Mouse (Mus musculus): ENCODE results near the gene Smim14. TPM values are rescaled to one million over a fixed set of nuclear protein-coding genes. Genes with fewer than 3 reads are reported as not detected.

Smim14 gene
- total and polyA plus RNA-seq, 2 experiments from 2014 or later: 153 to 200 TPM

GRCm38 (mm10) chr5:65435363-65435805 is 101.6 kb downstream of the Smim14 start:
- Histone ChIP-seq H3K27ac (peak overlapping the region; percentile 86), H3K36me3 (ENCODE audit: insufficient read depth, low read length) (no peaks in the 10 kb centered on the region), H3K4me2 (ENCODE audit: low read depth, low read length) (peak overlapping the region; percentile 90), H3K9ac (replicated peaks; ENCODE audit: low read length) (peak overlapping the region; percentile 73), H3K9me3 (ENCODE audit: low read length) (no peaks in the 10 kb centered on the region), H3K4me1 (ENCODE audit: insufficient read depth, low read length) (no peaks in the 10 kb centered on the region), H3K27me3 (ENCODE audit: insufficient read depth, low read length) (no peaks in the 10 kb centered on the region), H3K4me3 (ENCODE audit: low read length) (peak overlapping the region; percentile 89)
- WGBS: under 1% methylated on average over 46 of the region's 47 CpGs
- DNase-seq (ENCODE audit: low spot score) (peak; percentile 61), ATAC-seq (no peak; the same call in 1 of the 2 replicates)
- TF ChIP-seq CTCF (IDR thresholded peaks at IDR 0.05; ENCODE audit: low read depth): no peak

GRCm38 (mm10) chr5:65434471-65435362 is 102.3 kb downstream of the Smim14 start:
- Histone ChIP-seq H3K9me3 (ENCODE audit: low read length) (no peaks in the 10 kb centered on the region), H3K4me1 (ENCODE audit: insufficient read depth, low read length) (no peaks in the 10 kb centered on the region), H3K36me3 (ENCODE audit: insufficient read depth, low read length) (no peaks in the 10 kb centered on the region), H3K9ac (replicated peaks; ENCODE audit: low read length) (peak overlapping the region; percentile 73), H3K4me3 (ENCODE audit: low read length) (peak overlapping the region; percentile 89), H3K27ac (peak overlapping the region; percentile 86), H3K27me3 (ENCODE audit: insufficient read depth, low read length) (no peaks in the 10 kb centered on the region), H3K4me2 (ENCODE audit: low read depth, low read length) (peak overlapping the region; percentile 90)
- TF ChIP-seq CTCF (IDR thresholded peaks at IDR 0.05; ENCODE audit: low read depth): peak; percentile 18; the same call in 1 of the 2 replicates
- WGBS: 3% methylated on average over 15 of the region's 15 CpGs
- ATAC-seq (peak; percentile 19; the same call in 1 of the 2 replicates), DNase-seq (ENCODE audit: low spot score) (peak; percentile 50)

- Histone ChIP-seq H3K4me3 (ENCODE audit: low read length) (no peak overlapping the region), H3K27ac (no peak overlapping the region), H3K4me1 (ENCODE audit: insufficient read depth, low read length) (no peaks in the 10 kb centered on the region), H3K27me3 (ENCODE audit: insufficient read depth, low read length) (no peaks in the 10 kb centered on the region), H3K36me3 (ENCODE audit: insufficient read depth, low read length) (peaks cover 6% of the 10 kb centered on the region; the same call in 1 of the 2 replicates), H3K9ac (replicated peaks; ENCODE audit: low read length) (no peak overlapping the region), H3K4me2 (ENCODE audit: low read depth, low read length) (no peak overlapping the region), H3K9me3 (ENCODE audit: low read length) (no peaks in the 10 kb centered on the region)
- DNase-seq (ENCODE audit: low spot score) (no peak), ATAC-seq (no peak)
- WGBS: 83% methylated on average over 5 of the region's 5 CpGs
- no peak for TF ChIP-seq CTCF (IDR thresholded peaks at IDR 0.05; ENCODE audit: low read depth)
Measured at GRCm38 (mm10) chr5:65429441-65429840, 107.5 kb downstream of the Smim14 start.

GRCm38 (mm10) chr5:65428321-65428720 is 108.7 kb downstream of the Smim14 start:
- H3K36me3 ChIP-seq (ENCODE audit: insufficient read depth, low read length): peaks cover 17% of the 10 kb centered on the region; the same call in 1 of the 2 replicates
- DNase-seq (ENCODE audit: low spot score) (no peak), ATAC-seq (no peak)
- H3K9ac ChIP-seq (replicated peaks; ENCODE audit: low read length): no peak overlapping the region
- H3K4me1 ChIP-seq (ENCODE audit: insufficient read depth, low read length): no peaks in the 10 kb centered on the region
- no peaks in the 10 kb centered on the region for H3K27me3 ChIP-seq (ENCODE audit: insufficient read depth, low read length)
- H3K27ac ChIP-seq: no peak overlapping the region
- H3K4me3 ChIP-seq (ENCODE audit: low read length): no peak overlapping the region
- H3K4me2 ChIP-seq (ENCODE audit: low read depth, low read length): no peak overlapping the region
- WGBS: 52% methylated on average over 4 of the region's 4 CpGs
- TF ChIP-seq CTCF (IDR thresholded peaks at IDR 0.05; ENCODE audit: low read depth): no peak
- H3K9me3 ChIP-seq (ENCODE audit: low read length): no peaks in the 10 kb centered on the region

- no peak for TF ChIP-seq CTCF (IDR thresholded peaks at IDR 0.05; ENCODE audit: low read depth)
- no peak for ATAC-seq
- no peak overlapping the region for H3K4me2 ChIP-seq (ENCODE audit: low read depth, low read length)
- H3K27me3 ChIP-seq (ENCODE audit: insufficient read depth, low read length): no peaks in the 10 kb centered on the region
- DNase-seq (ENCODE audit: low spot score): no peak
- peaks cover 39% of the 10 kb centered on the region for H3K36me3 ChIP-seq (ENCODE audit: insufficient read depth, low read length)
- no peak overlapping the region for H3K27ac ChIP-seq
- H3K9ac ChIP-seq (replicated peaks; ENCODE audit: low read length): no peak overlapping the region
- H3K4me3 ChIP-seq (ENCODE audit: low read length): no peak overlapping the region
- 88% methylated on average over 5 of the region's 5 CpGs for WGBS
- no peaks in the 10 kb centered on the region for H3K9me3 ChIP-seq (ENCODE audit: low read length)
- no peaks in the 10 kb centered on the region for H3K4me1 ChIP-seq (ENCODE audit: insufficient read depth, low read length)
Measured at GRCm38 (mm10) chr5:65425251-65425650, 111.7 kb downstream of the Smim14 start.

GRCm38 (mm10) chr5:65424215-65424614 is 112.8 kb downstream of the Smim14 start:
- ATAC-seq (no peak), DNase-seq (ENCODE audit: low spot score) (no peak)
- no peak for TF ChIP-seq CTCF (IDR thresholded peaks at IDR 0.05; ENCODE audit: low read depth)
- H3K9ac ChIP-seq (replicated peaks; ENCODE audit: low read length): no peak overlapping the region
- H3K4me2 ChIP-seq (ENCODE audit: low read depth, low read length): no peak overlapping the region
- H3K27me3 ChIP-seq (ENCODE audit: insufficient read depth, low read length): no peaks in the 10 kb centered on the region
- no peak overlapping the region for H3K27ac ChIP-seq
- no peaks in the 10 kb centered on the region for H3K9me3 ChIP-seq (ENCODE audit: low read length)
- H3K4me3 ChIP-seq (ENCODE audit: low read length): no peak overlapping the region
- 94% methylated on average over 6 of the region's 6 CpGs for WGBS
- peaks cover 39% of the 10 kb centered on the region for H3K36me3 ChIP-seq (ENCODE audit: insufficient read depth, low read length)
- no peaks in the 10 kb centered on the region for H3K4me1 ChIP-seq (ENCODE audit: insufficient read depth, low read length)

- Histone ChIP-seq H3K4me2 (ENCODE audit: low read depth, low read length) (no peak overlapping the region), H3K27ac (no peak overlapping the region), H3K27me3 (ENCODE audit: insufficient read depth, low read length) (no peaks in the 10 kb centered on the region), H3K4me3 (ENCODE audit: low read length) (no peak overlapping the region), H3K9me3 (ENCODE audit: low read length) (no peaks in the 10 kb centered on the region), H3K36me3 (ENCODE audit: insufficient read depth, low read length) (peaks cover 39% of the 10 kb centered on the region), H3K4me1 (ENCODE audit: insufficient read depth, low read length) (no peaks in the 10 kb centered on the region), H3K9ac (replicated peaks; ENCODE audit: low read length) (no peak overlapping the region)
- DNase-seq (ENCODE audit: low spot score): no peak
- no peak for ATAC-seq
- TF ChIP-seq CTCF (IDR thresholded peaks at IDR 0.05; ENCODE audit: low read depth): no peak
- WGBS: 92% methylated on average over 8 of the region's 8 CpGs
Measured at GRCm38 (mm10) chr5:65422803-65423202, 114.2 kb downstream of the Smim14 start.
